Mouse (Mus musculus) lung, postnatal 0 days (tissue): ENCODE data around the gene Auh. TPM values are rescaled to one million over a fixed set of nuclear protein-coding genes. Genes with fewer than 3 reads are reported as not detected.

Experiments used
- ATAC-seq: fragments of 200-750 bp; cut with Nextera tagmentation; 2 replicates; pipeline ENCODE4 v1.8.0; 2017; ENCODE audit warnings: moderate library complexity
- DNase-seq: peaks from one replicate; pipeline ENCODE4 v3.0.0-alpha.2; 2016; ENCODE audit warnings: low spot score
- H3K27ac ChIP-seq: fragments of 300-500 bp; sonication (generic); 2 replicates; pipeline ENCODE4 v1.5.1; 2014; ENCODE audit warnings: antibody characterized with exemption, mild to moderate bottlenecking, low read length, mixed read lengths
- H3K27me3 ChIP-seq: fragments of 300-500 bp; sonication (generic); replicated peaks from 2 replicates; pipeline ENCODE4 v1.6.1; 2014; ENCODE audit warnings: low read length, mixed read lengths; ENCODE audit not compliant: insufficient read depth
- H3K36me3 ChIP-seq: fragments of 300-500 bp; sonication (generic); 2 replicates; pipeline ENCODE4 v1.6.1; 2014; ENCODE audit warnings: low read length, mixed read lengths; ENCODE audit not compliant: insufficient read depth
- H3K4me1 ChIP-seq: fragments of 300-500 bp; sonication (generic); 2 replicates; pipeline ENCODE4 v1.6.1; 2014; ENCODE audit warnings: antibody characterized with exemption, low read depth, low read length, mixed read lengths; ENCODE audit not compliant: insufficient read depth
- H3K4me2 ChIP-seq: fragments of 300-500 bp; sonication (generic); replicated peaks from 2 replicates; pipeline ENCODE4 v1.6.1; 2014; ENCODE audit warnings: low read depth, mild to moderate bottlenecking, low read length, moderate library complexity, mixed read lengths
- H3K4me3 ChIP-seq: fragments of 300-500 bp; sonication (generic); 2 replicates; pipeline ENCODE4 v1.5.1; 2014; ENCODE audit warnings: low read depth, low read length
- H3K9ac ChIP-seq: fragments of 300-500 bp; sonication (generic); replicated peaks from 2 replicates; pipeline ENCODE4 v1.6.1; 2014; ENCODE audit warnings: low read depth, mild to moderate bottlenecking
- H3K9me3 ChIP-seq: fragments of 300-500 bp; sonication (generic); 2 replicates; pipeline ENCODE4 v1.6.1; 2016; ENCODE audit warnings: low read length, mixed read lengths
- CTCF ChIP-seq: IDR thresholded peaks from 2 replicates; pipeline ENCODE4 v1.5.1; 2016; ENCODE audit warnings: antibody characterized with exemption, mild to moderate bottlenecking
- EP300 ChIP-seq: IDR thresholded peaks from 2 replicates; pipeline ENCODE4 v1.6.1; 2016; ENCODE audit warnings: antibody characterized with exemption, mild to moderate bottlenecking, control low read depth
- WGBS: fragments of 180-500 bp; shearing (Covaris S2); extraction: QIAGEN DNeasy Blood & Tissue Kit; methylation state at CpG from one replicate; pipeline ENCODE4 v1.1.7; 2014; 5-methylcytosine and 5-hydroxymethylcytosine counted together
- polyA plus RNA-seq: library from polyadenylated mRNA; unstranded; fragments of >200 nt; fragmentation: Nextera tagmentation; extraction: Ambion mirVana; gene quantifications from 2 replicates; pipeline ENCODE4 v1.2.1, GENCODE M21; 2015

Gene Auh
- polyA plus RNA-seq, 1 experiment from 2014 or later = 43.3 TPM

GRCm38 (mm10) chr13:52953779-52954553, 24.5 kb upstream of the Auh start:
- no peaks in the 10 kb centered on the region for H3K36me3 ChIP-seq
- H3K27ac ChIP-seq = no peak overlapping the region
- H3K4me1 ChIP-seq = no peaks in the 10 kb centered on the region
- no peak overlapping the region for H3K4me3 ChIP-seq
- WGBS = 86% methylated on average over 6 of the region's 6 CpGs
- ATAC-seq = no peak
- no peaks in the 10 kb centered on the region for H3K27me3 ChIP-seq
- no peak for DNase-seq
- no peak overlapping the region for H3K9ac ChIP-seq
- TF ChIP-seq CTCF (no peak), EP300 (no peak)
- H3K9me3 ChIP-seq = no peaks in the 10 kb centered on the region
- no peak overlapping the region for H3K4me2 ChIP-seq

GRCm38 (mm10) chr13:52949211-52949610, 19.7 kb upstream of the Auh start:
- H3K27ac ChIP-seq = no peak overlapping the region
- no peak overlapping the region for H3K4me3 ChIP-seq
- no peak for DNase-seq
- no peaks in the 10 kb centered on the region for H3K4me1 ChIP-seq
- ATAC-seq = no peak
- H3K4me2 ChIP-seq = no peak overlapping the region
- TF ChIP-seq CTCF = no peak
- TF ChIP-seq EP300 = no peak
- no peaks in the 10 kb centered on the region for H3K36me3 ChIP-seq
- H3K9me3 ChIP-seq = no peaks in the 10 kb centered on the region
- no peak overlapping the region for H3K9ac ChIP-seq
- 92% methylated on average over 3 of the region's 3 CpGs for WGBS
- H3K27me3 ChIP-seq = no peaks in the 10 kb centered on the region

DNA sequence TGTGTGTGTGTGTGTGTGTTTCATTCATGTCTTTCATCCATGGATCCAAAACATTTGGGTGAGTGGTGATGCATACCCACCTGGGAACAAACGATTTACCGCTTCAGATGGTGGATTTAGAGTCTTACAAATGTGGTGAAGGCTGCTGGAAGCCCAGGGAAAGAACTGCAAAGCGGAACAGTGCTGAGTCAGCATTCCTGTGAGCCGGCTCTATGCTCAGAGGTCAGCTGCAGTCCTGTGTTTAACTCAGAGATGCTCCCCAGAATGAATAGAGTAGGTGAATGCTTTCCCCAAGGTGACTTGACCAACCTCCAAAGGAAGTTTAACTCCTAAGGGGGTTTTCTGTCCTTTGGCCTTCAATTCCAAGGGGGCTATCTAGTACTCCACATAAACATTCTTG, 18.1 kb upstream of the Auh start:
- no peaks in the 10 kb centered on the region for H3K9me3 ChIP-seq
- DNase-seq (no peak), ATAC-seq (no peak)
- TF ChIP-seq EP300 = no peak
- no peak for TF ChIP-seq CTCF
- no peaks in the 10 kb centered on the region for H3K4me1 ChIP-seq
- H3K27me3 ChIP-seq = no peaks in the 10 kb centered on the region
- no peak overlapping the region for H3K27ac ChIP-seq
- H3K9ac ChIP-seq = no peak overlapping the region
- no peak overlapping the region for H3K4me3 ChIP-seq
- H3K4me2 ChIP-seq = no peak overlapping the region
- 78% methylated on average over 4 of the region's 4 CpGs for WGBS
- H3K36me3 ChIP-seq = no peaks in the 10 kb centered on the region

DNA sequence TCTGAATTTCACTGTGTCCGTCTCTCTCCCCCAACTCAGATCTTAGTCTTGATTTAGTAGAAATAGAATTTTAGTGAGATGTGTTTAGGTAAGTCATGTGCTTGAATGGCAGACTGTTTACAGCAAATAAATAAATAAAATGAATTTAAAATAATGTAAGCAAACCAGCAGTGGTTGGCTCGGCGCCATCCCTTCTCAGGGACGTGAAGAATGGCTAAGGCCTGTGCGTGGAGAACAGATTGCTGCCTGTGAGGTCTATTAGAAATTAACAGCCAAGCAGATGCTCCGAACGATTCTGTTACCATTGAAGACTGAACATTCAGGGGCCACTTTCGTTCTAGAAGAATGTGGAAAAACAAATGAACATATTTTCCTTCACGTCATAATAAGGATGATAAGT, 16.3 kb upstream of the Auh start:
- Histone ChIP-seq H3K9me3 (no peaks in the 10 kb centered on the region), H3K4me1 (no peaks in the 10 kb centered on the region), H3K27me3 (no peaks in the 10 kb centered on the region), H3K27ac (no peak overlapping the region), H3K36me3 (no peaks in the 10 kb centered on the region), H3K4me3 (no peak overlapping the region), H3K4me2 (no peak overlapping the region), H3K9ac (no peak overlapping the region)
- 44% methylated on average over 9 of the region's 9 CpGs for WGBS
- ATAC-seq (no peak), DNase-seq (no peak)
- TF ChIP-seq EP300 (no peak), CTCF (no peak)

DNA sequence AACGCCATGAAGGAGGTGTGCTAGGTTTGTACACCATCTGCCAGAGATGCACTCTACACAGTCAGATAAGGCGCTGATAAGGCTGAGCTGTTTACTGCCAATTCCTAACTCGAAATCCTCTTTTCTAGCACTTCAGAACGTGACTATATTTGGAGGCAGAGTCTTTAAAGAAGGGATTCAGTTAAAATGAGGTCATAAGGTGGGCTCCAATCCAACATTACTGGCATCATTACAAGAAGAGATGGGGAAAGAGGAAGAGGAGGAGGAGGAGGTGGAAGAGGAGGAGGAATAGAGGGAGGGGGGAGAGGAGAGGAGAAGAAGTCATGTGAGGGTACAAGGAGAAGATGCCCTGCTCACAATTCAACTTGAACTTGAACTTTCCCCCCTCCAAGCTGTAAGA, 14.6 kb upstream of the Auh start:
- Histone ChIP-seq H3K9me3 (no peaks in the 10 kb centered on the region), H3K9ac (no peak overlapping the region), H3K27me3 (no peaks in the 10 kb centered on the region), H3K4me1 (no peaks in the 10 kb centered on the region), H3K4me2 (no peak overlapping the region), H3K4me3 (no peak overlapping the region), H3K27ac (no peak overlapping the region), H3K36me3 (no peaks in the 10 kb centered on the region)
- ATAC-seq = no peak
- WGBS = 26% methylated on average over 4 of the region's 4 CpGs
- no peak for DNase-seq
- TF ChIP-seq EP300 (no peak), CTCF (no peak)

DNA sequence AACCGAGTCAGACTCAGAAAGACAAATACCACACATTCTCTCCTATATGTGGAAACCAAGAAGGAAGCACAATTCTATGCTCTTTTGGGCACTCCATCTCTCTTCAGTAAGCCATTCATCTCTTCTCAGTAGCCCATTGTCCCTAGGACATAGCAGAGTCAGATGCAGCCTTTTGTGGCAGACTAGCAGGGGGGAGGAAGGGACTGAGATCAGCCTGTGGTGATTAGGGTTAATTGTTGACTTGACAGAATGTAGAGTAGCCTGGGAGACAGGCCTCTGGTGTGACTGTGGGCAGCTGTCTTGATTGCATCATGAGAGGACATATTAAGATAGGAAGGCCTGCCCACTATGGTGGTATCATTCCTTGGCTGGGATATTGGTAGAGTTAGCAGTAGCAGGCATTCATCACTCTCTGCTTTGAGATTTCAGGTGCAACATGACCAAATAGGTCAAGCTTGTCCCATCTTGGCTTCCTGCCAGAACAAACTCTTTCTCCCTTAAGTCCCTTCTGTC, 13.5 kb upstream of the Auh start:
- DNase-seq (no peak), ATAC-seq (no peak)
- no peaks in the 10 kb centered on the region for H3K4me1 ChIP-seq
- no peaks in the 10 kb centered on the region for H3K9me3 ChIP-seq
- H3K4me3 ChIP-seq = no peak overlapping the region
- no peak overlapping the region for H3K27ac ChIP-seq
- TF ChIP-seq EP300 (no peak), CTCF (no peak)
- no peak overlapping the region for H3K9ac ChIP-seq
- H3K36me3 ChIP-seq = no peaks in the 10 kb centered on the region
- 71% methylated on average over 1 of the region's 1 CpGs for WGBS
- no peaks in the 10 kb centered on the region for H3K27me3 ChIP-seq
- no peak overlapping the region for H3K4me2 ChIP-seq
